Mouse (Mus musculus): ENCODE data around the gene Tsnax. TPM values are rescaled to one million over a fixed set of nuclear protein-coding genes. Genes with fewer than 3 reads are reported as not detected.

The Tsnax gene
- polyA plus RNA-seq, 1 experiment from 2014 or later: 134 TPM

- peaks cover 38% of the 10 kb centered on the region for H3K4me1 ChIP-seq (replicated peaks)
- H3K9ac ChIP-seq (replicated peaks): no peak overlapping the region
- no peaks in the 10 kb centered on the region for H3K27me3 ChIP-seq
- no peaks in the 10 kb centered on the region for H3K9me3 ChIP-seq
- WGBS: 83% methylated on average over 19 of the region's 19 CpGs
- H3K27ac ChIP-seq: no peak overlapping the region
- no peaks in the 10 kb centered on the region for H3K36me3 ChIP-seq
- H3K4me3 ChIP-seq (replicated peaks): no peak overlapping the region
- ATAC-seq (ENCODE audit: insufficient number of reproducible peaks, insufficient read depth, low FRiP score, low TSS enrichment, low read depth): no peak
- no peak overlapping the region for H3K4me2 ChIP-seq
These were observed 67.9 kb downstream of the Tsnax start for GRCm38 (mm10) chr8:125080388-125081344.

- no peaks in the 10 kb centered on the region for H3K36me3 ChIP-seq
- no peaks in the 10 kb centered on the region for H3K27me3 ChIP-seq
- no peak for ATAC-seq (ENCODE audit: insufficient number of reproducible peaks, insufficient read depth, low FRiP score, low TSS enrichment, low read depth)
- 57% methylated on average over 4 of the region's 4 CpGs for WGBS
- no peak overlapping the region for H3K4me3 ChIP-seq (replicated peaks)
- H3K9ac ChIP-seq (replicated peaks): no peak overlapping the region
- peaks cover 32% of the 10 kb centered on the region for H3K4me1 ChIP-seq (replicated peaks)
- H3K27ac ChIP-seq: peak overlapping the region; percentile 86
- H3K4me2 ChIP-seq: peak overlapping the region; percentile 15; the same call in 1 of the 2 replicates
- H3K9me3 ChIP-seq: no peaks in the 10 kb centered on the region
These were observed 70.9 kb downstream of the Tsnax start for GRCm38 (mm10) chr8:125083746-125084145.

Small RNA genes within 50 kb of the gene (microRNA-seq; reads per million reads assigned to microRNA genes)
- not detected for gene Gm22197

Other genes starting within 250 kb of the Tsnax start
- gene Trim67, start 219.9 kb upstream of the Tsnax start, polyA plus RNA-seq (2016; fragmentation: Nextera tagmentation; extraction: Ambion mirVana): 0.05 TPM in 1 of 2 replicates, not detected in the other
- 116 and 119 TPM in 2 replicates for gene Gnpat, start 150.0 kb upstream of the Tsnax start, polyA plus RNA-seq (2016; fragmentation: Nextera tagmentation; extraction: Ambion mirVana)
- 61.1 and 62.4 TPM in 2 replicates for gene 2810004N23Rik, start 149.9 kb upstream of the Tsnax start, polyA plus RNA-seq (2016; fragmentation: Nextera tagmentation; extraction: Ambion mirVana)
- 11.9 and 12.2 TPM in 2 replicates for gene Exoc8, start 115.3 kb upstream of the Tsnax start, polyA plus RNA-seq (2016; fragmentation: Nextera tagmentation; extraction: Ambion mirVana)
- gene Sprtn, start 115.1 kb upstream of the Tsnax start, polyA plus RNA-seq (2016; fragmentation: Nextera tagmentation; extraction: Ambion mirVana): 9.9 and 11.9 TPM in 2 replicates
- gene Egln1, start 63.7 kb upstream of the Tsnax start, polyA plus RNA-seq (2016; fragmentation: Nextera tagmentation; extraction: Ambion mirVana): 12.8 and 13.0 TPM in 2 replicates
- 1.5 and 2.0 TPM in 2 replicates for gene Disc1, start 41.2 kb downstream of the Tsnax start, polyA plus RNA-seq (2016; fragmentation: Nextera tagmentation; extraction: Ambion mirVana)